Mouse (Mus musculus): ENCODE measurements around the gene Dync1li2. TPM values are rescaled to one million over a fixed set of nuclear protein-coding genes. Genes with fewer than 3 reads are reported as not detected.

The Dync1li2 gene
- polyA plus RNA-seq, 1 experiment, result 8.4 TPM

- TF ChIP-seq CTCF (IDR thresholded peaks at IDR 0.05; ENCODE audit: extremely low read depth, insufficient read depth, insufficient read length, insufficient replicate concordance), result no peak
- no peak for TF ChIP-seq POLR2A (IDR thresholded peaks at IDR 0.05; ENCODE audit: low read depth, low read length)
- Histone ChIP-seq H3K27me3 (ENCODE audit: control insufficient read depth, insufficient read depth, low read length) (no peaks in the 10 kb centered on the region), H3K36me3 (ENCODE audit: control insufficient read depth, insufficient read depth, low read length) (peaks cover 11% of the 10 kb centered on the region), H3K4me1 (ENCODE audit: control insufficient read depth, insufficient read depth, insufficient read length) (peaks cover 7% of the 10 kb centered on the region; the same call in 1 of the 2 replicates), H3K27ac (ENCODE audit: insufficient read depth, low read length) (no peak overlapping the region), H3K4me3 (ENCODE audit: extremely low read depth, insufficient read depth, insufficient read length) (no peak overlapping the region)
- DNase-seq (ENCODE audit: low read depth in 1 of 2, low spot score in 2 of 2), result no peak
- WGBS, result 78% methylated on average over 6 of the region's 6 CpGs
Measured at GRCm38 (mm10) chr8:104416022-104416421, 26.8 kb downstream of the Dync1li2 start.

DNA sequence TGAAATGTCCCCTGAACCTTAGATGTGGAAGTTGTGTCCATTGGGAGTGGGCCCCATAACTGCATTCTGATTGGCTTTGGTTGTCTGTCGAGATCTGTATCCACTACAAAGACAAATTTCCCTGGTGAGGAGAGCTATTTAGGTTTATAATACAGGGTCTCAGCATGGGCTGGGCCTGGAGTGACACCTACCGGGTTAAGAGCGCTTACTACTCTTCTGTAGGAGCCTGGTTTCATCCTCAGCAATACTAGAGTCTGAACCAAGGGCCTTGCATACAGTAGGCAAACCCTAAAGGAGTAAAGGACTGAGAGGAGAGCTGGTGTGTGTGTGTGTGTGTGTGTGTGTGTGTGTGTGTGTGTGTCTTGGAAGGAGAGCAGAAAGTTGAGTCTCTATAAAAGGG is 28.6 kb downstream of the Dync1li2 start:
- no peak for DNase-seq (ENCODE audit: low read depth in 1 of 2, low spot score in 2 of 2)

GRCm38 (mm10) chr8:104413770-104414169 is 29.1 kb downstream of the Dync1li2 start:
- no peak overlapping the region for H3K4me3 ChIP-seq (ENCODE audit: extremely low read depth, insufficient read depth, insufficient read length)
- 0 out of 2 replicates have a peak, but pooled peaks cover 1% of the 10 kb centered on the region for H3K36me3 ChIP-seq (ENCODE audit: control insufficient read depth, insufficient read depth, low read length)
- peaks cover 7% of the 10 kb centered on the region; the same call in 1 of the 2 replicates for H3K4me1 ChIP-seq (ENCODE audit: control insufficient read depth, insufficient read depth, insufficient read length)
- no peak overlapping the region for H3K27ac ChIP-seq (ENCODE audit: insufficient read depth, low read length)
- 86% methylated on average over 4 of the region's 4 CpGs for WGBS
- DNase-seq (ENCODE audit: low read depth in 1 of 2, low spot score in 2 of 2), result no peak
- TF ChIP-seq POLR2A (IDR thresholded peaks at IDR 0.05; ENCODE audit: low read depth, low read length) (no peak), CTCF (IDR thresholded peaks at IDR 0.05; ENCODE audit: extremely low read depth, insufficient read depth, insufficient read length, insufficient replicate concordance) (no peak)
- no peaks in the 10 kb centered on the region; the same call in 1 of the 2 replicates for H3K27me3 ChIP-seq (ENCODE audit: control insufficient read depth, insufficient read depth, low read length)

More for the DNA sequence above, 28.6 kb downstream of the Dync1li2 start:
- Histone ChIP-seq H3K36me3 (ENCODE audit: control insufficient read depth, insufficient read depth, low read length) (0 out of 2 replicates have a peak, but pooled peaks cover 1% of the 10 kb centered on the region), H3K4me3 (ENCODE audit: extremely low read depth, insufficient read depth, insufficient read length) (no peak overlapping the region), H3K4me1 (ENCODE audit: control insufficient read depth, insufficient read depth, insufficient read length) (peaks cover 7% of the 10 kb centered on the region; the same call in 1 of the 2 replicates), H3K27me3 (ENCODE audit: control insufficient read depth, insufficient read depth, low read length) (no peaks in the 10 kb centered on the region), H3K27ac (ENCODE audit: insufficient read depth, low read length) (no peak overlapping the region)
- WGBS, result 82% methylated on average over 3 of the region's 3 CpGs
- TF ChIP-seq CTCF (IDR thresholded peaks at IDR 0.05; ENCODE audit: extremely low read depth, insufficient read depth, insufficient read length, insufficient replicate concordance), result no peak
- no peak for TF ChIP-seq POLR2A (IDR thresholded peaks at IDR 0.05; ENCODE audit: low read depth, low read length)

DNA sequence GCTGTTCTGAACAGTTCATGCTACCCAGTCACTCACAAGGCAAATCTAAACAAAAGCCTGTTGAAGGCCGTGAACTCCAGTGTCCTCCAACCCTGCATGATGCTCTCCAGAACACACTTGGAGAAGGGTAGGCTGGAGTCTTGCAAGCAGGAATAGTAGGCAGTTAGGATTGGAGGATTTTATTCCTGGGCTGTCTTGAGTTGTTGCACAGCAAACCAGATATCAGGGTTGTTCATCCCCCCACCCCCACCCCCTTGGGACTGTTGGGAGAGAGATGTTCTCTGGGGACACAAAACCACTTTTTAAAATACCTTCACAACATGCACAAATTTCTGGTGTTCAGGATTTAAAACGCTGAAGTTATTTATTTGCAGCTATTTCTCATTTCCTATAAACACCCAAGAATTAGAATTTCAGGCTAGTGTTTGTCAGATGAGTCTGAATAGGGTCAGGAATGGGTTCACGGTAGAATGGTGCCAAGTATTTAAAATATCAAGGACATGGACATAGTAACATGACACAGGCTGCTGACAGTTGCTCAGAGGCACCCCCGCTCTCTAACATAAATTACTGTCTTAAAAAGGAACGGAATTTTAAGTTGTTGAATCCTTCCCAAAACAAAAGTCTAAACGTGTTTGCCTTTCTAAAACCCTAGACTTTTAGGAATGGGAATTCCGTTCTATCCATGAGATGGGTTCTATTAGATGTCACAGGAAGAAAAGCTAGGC is 29.9 kb downstream of the Dync1li2 start:
- WGBS, result 59% methylated on average over 7 of the region's 7 CpGs
- Histone ChIP-seq H3K4me3 (ENCODE audit: extremely low read depth, insufficient read depth, insufficient read length) (no peak overlapping the region), H3K4me1 (ENCODE audit: control insufficient read depth, insufficient read depth, insufficient read length) (peaks cover 7% of the 10 kb centered on the region; the same call in 1 of the 2 replicates), H3K27ac (ENCODE audit: insufficient read depth, low read length) (peak overlapping the region; percentile 10; the same call in 1 of the 2 replicates), H3K36me3 (ENCODE audit: control insufficient read depth, insufficient read depth, low read length) (no peaks in the 10 kb centered on the region), H3K27me3 (ENCODE audit: control insufficient read depth, insufficient read depth, low read length) (no peaks in the 10 kb centered on the region; the same call in 1 of the 2 replicates)
- TF ChIP-seq CTCF (IDR thresholded peaks at IDR 0.05; ENCODE audit: extremely low read depth, insufficient read depth, insufficient read length, insufficient replicate concordance) (no peak), POLR2A (IDR thresholded peaks at IDR 0.05; ENCODE audit: low read depth, low read length) (no peak)
- DNase-seq (ENCODE audit: low read depth in 1 of 2, low spot score in 2 of 2), result no peak

GRCm38 (mm10) chr8:104411972-104412371 is 30.9 kb downstream of the Dync1li2 start:
- DNase-seq (ENCODE audit: low read depth in 1 of 2, low spot score in 2 of 2), result no peak
- H3K27me3 ChIP-seq (ENCODE audit: control insufficient read depth, insufficient read depth, low read length), result no peaks in the 10 kb centered on the region; the same call in 1 of the 2 replicates
- H3K4me3 ChIP-seq (ENCODE audit: extremely low read depth, insufficient read depth, insufficient read length), result no peak overlapping the region
- no peaks in the 10 kb centered on the region for H3K36me3 ChIP-seq (ENCODE audit: control insufficient read depth, insufficient read depth, low read length)
- WGBS, result 39% methylated on average over 3 of the region's 3 CpGs
- H3K27ac ChIP-seq (ENCODE audit: insufficient read depth, low read length), result peak overlapping the region; percentile 22; the same call in 1 of the 2 replicates
- H3K4me1 ChIP-seq (ENCODE audit: control insufficient read depth, insufficient read depth, insufficient read length), result peaks cover 7% of the 10 kb centered on the region; the same call in 1 of the 2 replicates
- TF ChIP-seq CTCF (IDR thresholded peaks at IDR 0.05; ENCODE audit: extremely low read depth, insufficient read depth, insufficient read length, insufficient replicate concordance), result no peak
- TF ChIP-seq POLR2A (IDR thresholded peaks at IDR 0.05; ENCODE audit: low read depth, low read length), result no peak

DNA sequence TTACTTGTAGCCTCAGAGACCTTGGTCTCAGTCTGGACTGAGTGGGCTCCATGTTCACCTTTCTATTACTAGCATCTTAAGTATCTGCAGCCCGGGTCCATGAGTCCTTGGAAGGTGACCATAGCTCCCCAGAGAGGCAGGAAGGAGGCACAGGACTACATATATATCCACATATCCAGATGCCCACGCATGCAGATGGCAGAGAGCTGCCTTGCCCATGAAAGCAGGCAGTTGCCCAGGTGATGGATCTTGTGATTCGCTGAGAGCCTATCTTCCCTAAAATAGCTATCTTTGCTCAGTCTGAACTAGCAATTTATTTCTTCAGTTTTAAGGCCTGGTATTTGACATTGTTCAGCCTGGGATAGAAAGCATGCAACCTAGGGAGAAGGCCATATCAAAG is 31.4 kb downstream of the Dync1li2 start:
- peaks cover 7% of the 10 kb centered on the region; the same call in 1 of the 2 replicates for H3K4me1 ChIP-seq (ENCODE audit: control insufficient read depth, insufficient read depth, insufficient read length)
- WGBS, result 80% methylated on average over 3 of the region's 3 CpGs
- TF ChIP-seq CTCF (IDR thresholded peaks at IDR 0.05; ENCODE audit: extremely low read depth, insufficient read depth, insufficient read length, insufficient replicate concordance), result no peak
- no peak for TF ChIP-seq POLR2A (IDR thresholded peaks at IDR 0.05; ENCODE audit: low read depth, low read length)
- H3K4me3 ChIP-seq (ENCODE audit: extremely low read depth, insufficient read depth, insufficient read length), result no peak overlapping the region
- H3K36me3 ChIP-seq (ENCODE audit: control insufficient read depth, insufficient read depth, low read length), result no peaks in the 10 kb centered on the region
- DNase-seq (ENCODE audit: low read depth in 1 of 2, low spot score in 2 of 2), result no peak
- no peak overlapping the region for H3K27ac ChIP-seq (ENCODE audit: insufficient read depth, low read length)
- H3K27me3 ChIP-seq (ENCODE audit: control insufficient read depth, insufficient read depth, low read length), result no peaks in the 10 kb centered on the region; the same call in 1 of the 2 replicates
